Mouse (Mus musculus): ENCODE data around the gene Tgfbi. TPM values are rescaled to one million over a fixed set of nuclear protein-coding genes. Genes with fewer than 3 reads are reported as not detected.

Tgfbi gene
- polyA plus RNA-seq, 1 experiment from 2014 or later: 4.4 TPM

GRCm38 (mm10) chr13:56678826-56679504 lies 69.6 kb downstream of the Tgfbi start:
- Histone ChIP-seq H3K9me3 (no peaks in the 10 kb centered on the region), H3K4me2 (no peak overlapping the region), H3K36me3 (replicated peaks) (no peaks in the 10 kb centered on the region), H3K9ac (no peak overlapping the region), H3K27me3 (replicated peaks) (no peaks in the 10 kb centered on the region), H3K4me1 (no peaks in the 10 kb centered on the region), H3K4me3 (no peak overlapping the region), H3K27ac (no peak overlapping the region)
- no peak for ATAC-seq (replicated peaks)
- 61% methylated on average over 10 of the region's 10 CpGs for WGBS

- Histone ChIP-seq H3K4me1 (no peaks in the 10 kb centered on the region), H3K9me3 (no peaks in the 10 kb centered on the region), H3K27me3 (replicated peaks) (no peaks in the 10 kb centered on the region), H3K27ac (no peak overlapping the region), H3K9ac (no peak overlapping the region), H3K4me3 (no peak overlapping the region), H3K4me2 (no peak overlapping the region), H3K36me3 (replicated peaks) (no peaks in the 10 kb centered on the region)
- 80% methylated on average over 4 of the region's 4 CpGs for WGBS
- ATAC-seq (replicated peaks): no peak
Measured at GRCm38 (mm10) chr13:56681924-56682323, 72.6 kb downstream of the Tgfbi start.

GRCm38 (mm10) chr13:56682326-56682725 lies 73.0 kb downstream of the Tgfbi start:
- WGBS: 89% methylated on average over 17 of the region's 17 CpGs
- Histone ChIP-seq H3K9me3 (no peaks in the 10 kb centered on the region), H3K4me3 (no peak overlapping the region), H3K27me3 (replicated peaks) (no peaks in the 10 kb centered on the region), H3K4me2 (no peak overlapping the region), H3K27ac (no peak overlapping the region), H3K9ac (no peak overlapping the region), H3K4me1 (no peaks in the 10 kb centered on the region), H3K36me3 (replicated peaks) (no peaks in the 10 kb centered on the region)
- no peak for ATAC-seq (replicated peaks)

- H3K4me3 ChIP-seq: no peak overlapping the region
- H3K4me1 ChIP-seq: no peaks in the 10 kb centered on the region
- no peak overlapping the region for H3K9ac ChIP-seq
- H3K27ac ChIP-seq: no peak overlapping the region
- H3K4me2 ChIP-seq: no peak overlapping the region
- H3K36me3 ChIP-seq (replicated peaks): no peaks in the 10 kb centered on the region
- no peak for ATAC-seq (replicated peaks)
- no peaks in the 10 kb centered on the region for H3K9me3 ChIP-seq
- 91% methylated on average over 7 of the region's 7 CpGs for WGBS
- no peaks in the 10 kb centered on the region for H3K27me3 ChIP-seq (replicated peaks)
Measured at GRCm38 (mm10) chr13:56683306-56683705, 74.0 kb downstream of the Tgfbi start.

Other genes with a start within 250 kb of the Tgfbi start
- gene Gm3045, start 182.9 kb upstream of the Tgfbi start, polyA plus RNA-seq (2015; fragmentation: Nextera tagmentation; extraction: Ambion mirVana): not detected in 2 replicates
- gene Slc25a48, start 171.2 kb upstream of the Tgfbi start, polyA plus RNA-seq (2015; fragmentation: Nextera tagmentation; extraction: Ambion mirVana): 0.05 TPM in 1 of 2 replicates, not detected in the other
- gene Il9, start 127.3 kb upstream of the Tgfbi start, polyA plus RNA-seq (2015; fragmentation: Nextera tagmentation; extraction: Ambion mirVana): not detected in 2 replicates
- gene Fbxl21, start 87.1 kb upstream of the Tgfbi start, polyA plus RNA-seq (2015; fragmentation: Nextera tagmentation; extraction: Ambion mirVana): 2.4 and 2.7 TPM in 2 replicates
- not detected in 2 replicates for gene Lect2, start 61.0 kb upstream of the Tgfbi start, polyA plus RNA-seq (2015; fragmentation: Nextera tagmentation; extraction: Ambion mirVana)
- 20.8 and 21.2 TPM in 2 replicates for gene Smad5, start 93.5 kb downstream of the Tgfbi start, polyA plus RNA-seq (2015; fragmentation: Nextera tagmentation; extraction: Ambion mirVana)
- gene Gm45623, start 144.3 kb downstream of the Tgfbi start, polyA plus RNA-seq (2015; fragmentation: Nextera tagmentation; extraction: Ambion mirVana): 2.7 and 3.1 TPM in 2 replicates

All from midbrain, embryonic 15.5 days (tissue).